Mouse (Mus musculus): ENCODE measurements around the gene Gm11146.

- TF ChIP-seq POLR2A (IDR thresholded peaks at IDR 0.05; ENCODE audit: control insufficient read depth, low read depth, low read length) (no peak), CTCF (IDR thresholded peaks at IDR 0.05; ENCODE audit: control insufficient read depth, insufficient read depth, insufficient replicate concordance, low read depth, low read length) (no peak)
These were observed 48.7 kb upstream of the Gm11146 start for GRCm38 (mm10) chr16:77650596-77650995.

Measured in testis, adult 2 months (tissue).